Mouse (Mus musculus): ENCODE data around the gene Ear6. TPM values are rescaled to one million over a fixed set of nuclear protein-coding genes. Genes with fewer than 3 reads are reported as not detected.

Ear6 gene
- polyA plus RNA-seq, 1 experiment from 2014 or later = not detected

DNA sequence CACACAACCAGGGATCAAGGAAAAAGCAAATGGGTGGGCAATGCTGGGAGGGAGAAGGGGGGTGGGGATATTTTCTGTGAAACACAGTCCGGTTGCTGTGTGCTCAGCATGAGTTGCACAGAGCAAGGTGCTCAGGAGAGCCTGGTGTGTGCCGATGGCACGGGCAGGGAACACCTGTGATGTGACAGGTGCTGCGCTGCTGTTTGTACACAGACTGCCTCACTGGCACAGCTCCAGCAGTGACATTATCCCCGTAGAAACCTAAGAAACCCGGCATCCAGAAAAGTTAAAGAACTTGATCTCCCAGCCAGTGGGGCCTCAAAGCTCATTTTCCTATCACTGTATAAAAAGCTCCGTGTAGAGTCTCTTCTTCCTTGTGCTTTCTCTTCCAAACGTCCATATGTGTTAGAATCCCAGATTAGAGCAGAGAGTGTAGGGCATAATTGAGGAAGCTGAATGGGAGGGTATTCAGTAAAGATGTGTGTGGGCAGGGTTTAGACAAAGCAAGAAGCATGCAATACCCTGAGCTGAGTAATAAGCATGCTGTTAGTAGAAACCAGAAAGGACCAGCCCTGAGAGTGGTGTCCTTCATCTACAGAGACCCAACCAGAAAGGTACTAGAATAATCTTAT lies 43.2 kb downstream of the Ear6 start:
- WGBS = 81% methylated on average over 8 of the region's 8 CpGs
- Histone ChIP-seq H3K36me3 (ENCODE audit: control insufficient read depth, insufficient read depth, low read length) (peaks cover 2% of the 10 kb centered on the region), H3K4me1 (ENCODE audit: control insufficient read depth, insufficient read depth, low read length) (no peaks in the 10 kb centered on the region), H3K9ac (ENCODE audit: low read length) (no peak overlapping the region), H3K27ac (replicated peaks; ENCODE audit: low read depth, low read length) (no peak overlapping the region), H3K4me2 (ENCODE audit: low read depth, severe bottlenecking) (no peak overlapping the region), H3K9me3 (ENCODE audit: control insufficient read depth, low read length) (no peaks in the 10 kb centered on the region), H3K27me3 (ENCODE audit: control insufficient read depth, insufficient read depth, low read length) (no peaks in the 10 kb centered on the region), H3K4me3 (ENCODE audit: low read depth, low read length) (no peak overlapping the region)
- ATAC-seq (ENCODE audit: insufficient number of reproducible peaks, low FRiP score, low TSS enrichment, low read depth) (no peak), DNase-seq (ENCODE audit: low spot score) (no peak)

DNA sequence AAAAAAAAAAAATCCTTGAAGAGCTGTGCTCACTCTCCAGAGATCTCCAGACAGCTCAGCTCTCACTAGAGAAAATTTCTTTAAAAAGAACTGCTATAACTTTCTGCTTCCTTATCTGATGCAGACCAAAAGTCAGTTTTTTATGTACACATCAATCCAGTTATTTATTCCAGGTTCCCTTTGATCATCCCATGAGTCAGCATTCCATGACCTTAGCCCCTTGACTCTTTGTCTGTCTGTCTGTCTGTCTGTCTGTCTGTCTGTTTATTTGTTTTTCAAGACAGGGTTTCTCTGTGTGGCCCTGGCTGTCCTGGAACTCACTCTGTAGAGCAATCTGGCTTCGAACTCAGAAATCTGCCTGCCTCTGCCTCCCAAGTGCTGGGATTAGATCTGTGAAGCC lies 45.9 kb downstream of the Ear6 start:
- Histone ChIP-seq H3K4me3 (ENCODE audit: low read depth, low read length) (no peak overlapping the region), H3K4me1 (ENCODE audit: control insufficient read depth, insufficient read depth, low read length) (no peaks in the 10 kb centered on the region), H3K27ac (replicated peaks; ENCODE audit: low read depth, low read length) (no peak overlapping the region), H3K9me3 (ENCODE audit: control insufficient read depth, low read length) (no peaks in the 10 kb centered on the region), H3K4me2 (ENCODE audit: low read depth, severe bottlenecking) (no peak overlapping the region), H3K27me3 (ENCODE audit: control insufficient read depth, insufficient read depth, low read length) (no peaks in the 10 kb centered on the region), H3K9ac (ENCODE audit: low read length) (no peak overlapping the region), H3K36me3 (ENCODE audit: control insufficient read depth, insufficient read depth, low read length) (no peaks in the 10 kb centered on the region)
- 92% methylated on average over 1 of the region's 1 CpGs for WGBS
- ATAC-seq (ENCODE audit: insufficient number of reproducible peaks, low FRiP score, low TSS enrichment, low read depth) (no peak), DNase-seq (ENCODE audit: low spot score) (no peak)

DNA sequence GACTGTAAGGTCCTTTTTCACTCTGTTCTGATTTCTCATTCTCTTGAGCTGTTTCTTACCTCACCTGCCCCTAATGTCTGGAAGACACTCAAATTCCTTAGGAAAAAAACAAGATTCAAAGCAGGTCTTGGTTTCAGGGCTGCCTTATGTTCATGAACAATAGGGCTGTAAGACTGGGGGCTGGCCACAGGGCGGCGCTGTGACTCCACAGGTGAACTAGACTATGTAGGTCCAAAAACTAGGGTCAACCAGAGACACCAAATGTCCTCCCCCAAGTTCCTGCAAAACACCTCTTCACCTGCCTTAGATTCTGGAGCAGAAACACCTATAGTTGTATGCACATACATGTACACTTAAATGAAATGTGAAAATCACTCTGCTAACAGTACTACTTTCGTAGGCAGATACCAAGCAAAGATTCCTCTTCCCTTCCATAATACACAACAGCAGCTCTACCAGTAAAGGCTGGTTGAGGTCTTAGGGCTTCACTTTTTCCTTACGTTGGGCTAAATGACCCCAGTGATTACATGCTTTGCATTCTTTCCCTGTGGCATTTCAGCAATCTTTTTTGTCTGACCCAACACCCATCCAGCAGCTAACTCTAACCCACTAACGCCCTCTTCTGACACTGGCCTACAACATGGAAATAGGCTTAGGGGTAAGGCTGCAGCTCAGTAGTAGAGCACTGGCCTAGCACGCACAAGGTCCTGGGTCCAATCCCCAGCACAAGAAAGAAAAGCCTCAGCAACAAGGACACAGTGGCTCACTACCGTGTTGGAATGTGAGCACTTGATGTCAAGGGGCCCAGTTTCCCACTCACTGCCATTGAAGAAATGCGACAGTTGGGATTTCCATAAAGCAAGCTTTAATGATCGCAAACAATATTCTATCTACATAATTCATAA lies 49.6 kb downstream of the Ear6 start:
- WGBS = 65% methylated on average over 9 of the region's 9 CpGs

DNA sequence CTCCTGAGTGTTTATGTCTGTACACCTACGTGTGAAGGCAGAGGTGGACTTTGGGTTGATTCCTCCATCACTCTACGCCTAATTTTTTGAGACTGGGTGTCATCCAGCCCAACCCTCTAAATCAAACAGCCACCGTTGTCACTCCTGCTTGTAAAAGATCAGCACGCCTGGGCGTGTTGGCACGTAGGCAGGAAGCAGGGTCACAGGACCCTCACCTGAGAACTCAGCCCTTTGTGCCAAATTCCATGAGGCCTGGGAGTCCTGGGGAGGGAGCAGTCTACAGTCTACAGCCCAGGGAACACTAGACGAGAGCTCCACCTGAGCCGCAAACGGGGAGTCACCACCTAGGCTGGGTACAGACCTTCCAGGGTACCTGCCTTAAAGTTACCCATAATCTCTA lies 50.3 kb downstream of the Ear6 start:
- Histone ChIP-seq H3K4me2 (ENCODE audit: low read depth, severe bottlenecking) (no peak overlapping the region), H3K27ac (replicated peaks; ENCODE audit: low read depth, low read length) (no peak overlapping the region), H3K9ac (ENCODE audit: low read length) (no peak overlapping the region), H3K36me3 (ENCODE audit: control insufficient read depth, insufficient read depth, low read length) (no peaks in the 10 kb centered on the region), H3K27me3 (ENCODE audit: control insufficient read depth, insufficient read depth, low read length) (no peaks in the 10 kb centered on the region), H3K4me1 (ENCODE audit: control insufficient read depth, insufficient read depth, low read length) (no peaks in the 10 kb centered on the region), H3K9me3 (ENCODE audit: control insufficient read depth, low read length) (no peaks in the 10 kb centered on the region), H3K4me3 (ENCODE audit: low read depth, low read length) (no peak overlapping the region)
- ATAC-seq (ENCODE audit: insufficient number of reproducible peaks, low FRiP score, low TSS enrichment, low read depth) (no peak), DNase-seq (ENCODE audit: low spot score) (no peak)
- WGBS = 85% methylated on average over 9 of the region's 9 CpGs

More for the DNA sequence above, 49.6 kb downstream of the Ear6 start:
- Histone ChIP-seq H3K4me2 (ENCODE audit: low read depth, severe bottlenecking) (no peak overlapping the region), H3K4me1 (ENCODE audit: control insufficient read depth, insufficient read depth, low read length) (no peaks in the 10 kb centered on the region), H3K9ac (ENCODE audit: low read length) (no peak overlapping the region), H3K4me3 (ENCODE audit: low read depth, low read length) (no peak overlapping the region), H3K9me3 (ENCODE audit: control insufficient read depth, low read length) (no peaks in the 10 kb centered on the region), H3K36me3 (ENCODE audit: control insufficient read depth, insufficient read depth, low read length) (no peaks in the 10 kb centered on the region), H3K27ac (replicated peaks; ENCODE audit: low read depth, low read length) (no peak overlapping the region), H3K27me3 (ENCODE audit: control insufficient read depth, insufficient read depth, low read length) (no peaks in the 10 kb centered on the region)
- peak; percentile 88 for DNase-seq (ENCODE audit: low spot score)
- ATAC-seq (ENCODE audit: insufficient number of reproducible peaks, low FRiP score, low TSS enrichment, low read depth) = peak; percentile 53

Small RNA genes lying within 50 kb of the gene (microRNA-seq; reads per million reads assigned to microRNA genes)
- not detected for gene Gm27375

Other genes starting within 250 kb of the Ear6 start
- gene Gm17078, start 242.4 kb upstream of the Ear6 start, polyA plus RNA-seq (2014; fragmentation: Nextera tagmentation; extraction: Ambion mirVana) = not detected in 2 replicates
- gene Gm4181, start 218.0 kb upstream of the Ear6 start, polyA plus RNA-seq (2014; fragmentation: Nextera tagmentation; extraction: Ambion mirVana) = not detected in 2 replicates
- gene Gm17079, start 158.2 kb upstream of the Ear6 start, polyA plus RNA-seq (2014; fragmentation: Nextera tagmentation; extraction: Ambion mirVana) = not detected in 2 replicates
- not detected in 2 replicates for gene Gm5800, start 136.5 kb upstream of the Ear6 start, polyA plus RNA-seq (2014; fragmentation: Nextera tagmentation; extraction: Ambion mirVana)
- gene Ang4, start 80.1 kb upstream of the Ear6 start, polyA plus RNA-seq (2014; fragmentation: Nextera tagmentation; extraction: Ambion mirVana) = not detected in 2 replicates
- gene AY358078, start 53.7 kb upstream of the Ear6 start, polyA plus RNA-seq (2014; fragmentation: Nextera tagmentation; extraction: Ambion mirVana) = not detected in 2 replicates
- 41.9 and 46.2 TPM in 2 replicates for gene Mettl17, start 31.1 kb downstream of the Ear6 start, polyA plus RNA-seq (2014; fragmentation: Nextera tagmentation; extraction: Ambion mirVana)
- 0.13 and 0.15 TPM in 2 replicates for gene Slc39a2, start 39.2 kb downstream of the Ear6 start, polyA plus RNA-seq (2014; fragmentation: Nextera tagmentation; extraction: Ambion mirVana)
- 11.9 and 12.9 TPM in 2 replicates for gene Ndrg2, start 60.5 kb downstream of the Ear6 start, polyA plus RNA-seq (2014; fragmentation: Nextera tagmentation; extraction: Ambion mirVana)
- not detected in 2 replicates for gene Tppp2, start 64.7 kb downstream of the Ear6 start, polyA plus RNA-seq (2014; fragmentation: Nextera tagmentation; extraction: Ambion mirVana)
- gene Rnase13, start 69.1 kb downstream of the Ear6 start, polyA plus RNA-seq (2014; fragmentation: Nextera tagmentation; extraction: Ambion mirVana) = not detected in 2 replicates
- gene Arhgef40, start 131.0 kb downstream of the Ear6 start, polyA plus RNA-seq (2014; fragmentation: Nextera tagmentation; extraction: Ambion mirVana) = 154 and 158 TPM in 2 replicates
- gene Tmem253, start 162.0 kb downstream of the Ear6 start, polyA plus RNA-seq (2014; fragmentation: Nextera tagmentation; extraction: Ambion mirVana) = 0.60 and 1.3 TPM in 2 replicates
- gene Zfp219, start 167.0 kb downstream of the Ear6 start, polyA plus RNA-seq (2014; fragmentation: Nextera tagmentation; extraction: Ambion mirVana) = 51.6 and 52.0 TPM in 2 replicates
- gene Olfr221, start 188.8 kb downstream of the Ear6 start, polyA plus RNA-seq (2014; fragmentation: Nextera tagmentation; extraction: Ambion mirVana) = not detected in 2 replicates